Mouse (Mus musculus): ENCODE data around the gene 2410004P03Rik.

2410004P03Rik gene

DNA sequence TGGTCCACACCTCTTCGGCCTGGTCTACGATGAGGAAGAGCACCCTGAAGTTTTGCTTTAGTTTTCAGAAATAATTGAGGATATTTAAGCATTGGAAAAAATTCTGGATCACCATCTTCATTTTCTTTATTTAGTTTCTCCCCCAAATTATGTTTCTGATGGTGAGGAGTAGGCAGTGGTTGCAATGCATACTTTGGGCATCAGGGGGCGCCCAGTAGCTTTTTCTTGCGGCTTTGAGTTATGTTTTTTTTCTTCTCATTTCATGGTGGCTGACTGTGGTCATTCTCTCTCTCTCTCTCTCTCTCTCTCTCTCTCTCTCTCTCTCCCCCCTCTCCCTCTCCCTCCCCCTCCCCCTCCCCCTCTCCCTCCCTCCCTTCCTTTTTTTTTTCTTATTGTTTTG, 6.9 kb upstream of the 2410004P03Rik start:
- DNase-seq = peak; percentile 45

DNA sequence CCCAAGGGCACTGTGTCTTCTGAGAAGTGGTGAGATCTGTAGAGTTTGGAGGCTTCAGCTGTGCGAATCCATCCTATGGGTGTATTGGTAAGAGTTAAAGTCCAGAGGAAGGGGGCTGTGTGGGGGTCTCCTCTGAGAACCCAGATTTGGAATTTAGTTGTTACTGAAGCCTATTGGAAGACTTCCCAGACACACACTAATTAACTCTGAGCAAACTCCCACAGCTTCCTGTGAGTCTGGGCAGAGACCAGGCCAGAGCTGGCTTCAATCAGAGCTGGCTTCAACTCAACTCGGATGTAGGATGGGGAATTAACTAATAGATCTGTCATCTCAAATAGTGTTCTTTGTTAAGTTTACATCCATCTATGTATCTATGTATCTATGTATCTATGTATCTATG, 4.2 kb upstream of the 2410004P03Rik start:
- DNase-seq = peak; percentile 28

DNA sequence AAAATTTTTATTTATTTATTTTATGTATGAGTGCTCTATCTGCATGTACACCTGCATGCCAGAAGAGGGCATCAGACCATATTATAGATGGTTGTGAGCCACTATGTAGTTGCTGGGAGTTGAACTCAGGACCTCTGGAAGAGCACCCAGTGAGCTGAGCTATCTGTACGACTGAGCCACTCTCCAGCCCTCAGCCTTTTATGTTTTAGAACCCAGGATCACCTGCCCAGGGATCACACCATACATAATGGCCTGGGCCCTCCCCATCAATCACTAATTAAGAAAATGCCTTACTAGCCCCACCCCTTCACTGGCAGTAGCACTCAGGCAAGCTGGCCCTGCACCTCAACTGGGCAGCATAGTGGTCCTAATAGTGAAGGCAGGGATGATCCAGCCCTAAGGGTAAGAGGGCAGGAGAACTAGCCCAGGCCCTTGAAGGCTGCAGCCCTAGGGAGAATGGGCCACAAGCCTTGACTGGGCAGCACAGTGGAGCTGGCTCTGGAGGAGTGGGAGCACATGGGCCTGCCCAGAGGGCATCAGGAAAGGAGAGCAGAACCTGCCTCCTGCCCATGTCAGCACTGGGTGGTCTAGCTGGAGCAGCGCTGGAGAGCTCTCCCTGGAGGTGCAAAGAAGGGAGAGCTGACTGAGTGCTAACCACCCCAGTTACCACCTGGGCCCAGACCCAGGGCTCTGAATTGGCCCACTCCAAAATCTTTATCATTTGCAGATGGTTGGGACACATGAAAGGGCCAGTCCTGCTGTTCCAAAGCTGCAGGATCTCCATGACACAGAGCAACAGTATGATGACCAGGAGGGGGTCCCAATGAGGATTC, 756 bp upstream of the 2410004P03Rik start:
- DNase-seq = no peak

GRCm38 (mm10) chr12:17009466-17009865, 2.1 kb downstream of the 2410004P03Rik start:
- DNase-seq = no peak

GRCm38 (mm10) chr12:17001211-17001610, 10.3 kb downstream of the 2410004P03Rik start:
- DNase-seq = no peak

DNA sequence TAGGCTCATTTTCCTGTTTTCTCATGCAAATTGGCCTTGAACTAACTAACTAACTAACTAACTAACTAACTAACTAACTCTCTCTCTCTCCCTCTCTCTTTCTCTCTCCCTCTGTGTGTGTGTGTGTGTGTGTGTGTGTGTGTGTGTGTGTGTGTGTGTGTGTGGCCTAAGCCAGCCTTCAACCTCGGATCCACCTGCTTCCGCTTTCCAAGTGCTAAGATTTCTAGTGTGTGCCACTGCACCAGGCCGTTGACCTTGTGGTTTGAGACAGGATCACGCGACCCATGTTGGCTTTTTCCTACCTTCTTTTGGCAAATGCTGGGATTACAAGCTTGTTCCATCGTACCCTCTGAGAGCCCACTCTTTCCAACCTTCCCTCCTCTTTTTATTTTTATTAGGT, 10.9 kb downstream of the 2410004P03Rik start:
- DNase-seq = no peak

DNA sequence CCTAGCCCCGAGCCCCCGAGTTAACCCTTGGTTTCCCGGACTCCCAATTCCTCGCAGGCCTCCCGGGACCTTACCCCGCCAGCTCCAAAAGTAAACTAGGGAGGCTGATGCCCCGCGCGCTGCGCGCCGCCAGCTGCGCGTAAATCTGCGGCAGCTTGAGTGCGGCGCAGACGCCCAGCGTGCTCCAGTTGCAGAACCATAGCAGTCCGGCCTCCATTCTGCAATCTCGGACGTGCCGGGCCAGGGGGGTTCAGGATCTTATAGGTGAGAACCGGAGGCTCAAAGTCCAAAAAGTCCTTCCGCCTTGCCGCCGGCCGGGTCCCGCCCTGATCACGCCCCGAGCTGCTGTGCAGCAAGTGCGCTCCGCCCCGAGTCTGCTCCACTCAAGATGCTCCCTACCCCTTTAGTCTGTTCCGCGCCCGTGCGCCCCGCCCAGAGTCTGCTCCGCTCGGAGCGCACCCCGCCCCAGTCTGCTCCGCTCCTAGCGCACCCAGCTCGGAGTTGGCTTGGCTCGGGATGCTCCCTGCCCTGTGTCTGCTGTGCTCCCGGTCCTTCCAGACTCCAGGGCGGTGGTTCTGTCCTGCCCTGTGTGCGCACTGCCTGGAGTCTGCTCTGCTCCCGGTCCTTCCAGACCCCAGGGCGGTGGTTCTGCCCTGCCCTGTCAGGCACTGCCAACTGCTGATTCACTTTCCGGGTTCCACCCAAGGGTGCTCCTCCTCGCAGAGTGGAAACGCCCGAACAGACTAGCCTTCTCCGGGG, 11.6 kb downstream of the 2410004P03Rik start, which contains the start of gene Pqlc3:
Gene Pqlc3, minus strand, starts transcription at position 670 of the 759 bp plus-strand sequence.
- peak; percentile 81 for DNase-seq

- no peak for DNase-seq
Measured at GRCm38 (mm10) chr12:16999146-16999545, 12.4 kb downstream of the 2410004P03Rik start.

DNA sequence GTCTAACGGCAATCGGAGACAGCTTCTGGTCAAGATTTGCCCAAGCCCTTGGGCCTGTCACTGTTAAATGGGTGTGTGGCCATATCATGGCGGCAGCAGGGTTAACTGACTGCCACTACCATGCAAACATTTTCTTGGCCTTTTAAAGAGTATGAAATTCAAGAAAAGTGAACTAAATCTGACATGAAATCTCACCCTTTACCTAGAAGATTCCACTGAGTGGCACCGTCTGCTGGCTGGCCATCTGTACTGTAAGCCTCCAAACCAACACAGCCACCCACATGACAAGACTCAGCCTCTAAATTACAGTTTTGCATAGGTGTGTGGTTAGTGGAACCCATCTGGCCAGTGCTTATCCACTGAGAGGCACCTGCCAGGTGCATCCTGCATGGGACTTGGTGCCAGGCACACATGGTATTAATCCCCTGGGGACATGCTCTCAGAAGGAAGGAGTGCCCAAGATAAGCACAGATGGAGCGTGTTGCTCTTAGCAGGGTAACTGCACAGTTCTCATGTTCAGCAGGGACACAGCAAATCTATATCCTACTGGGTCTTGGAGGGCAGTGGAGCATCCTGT, 14.6 kb downstream of the 2410004P03Rik start:
- DNase-seq = no peak

DNA sequence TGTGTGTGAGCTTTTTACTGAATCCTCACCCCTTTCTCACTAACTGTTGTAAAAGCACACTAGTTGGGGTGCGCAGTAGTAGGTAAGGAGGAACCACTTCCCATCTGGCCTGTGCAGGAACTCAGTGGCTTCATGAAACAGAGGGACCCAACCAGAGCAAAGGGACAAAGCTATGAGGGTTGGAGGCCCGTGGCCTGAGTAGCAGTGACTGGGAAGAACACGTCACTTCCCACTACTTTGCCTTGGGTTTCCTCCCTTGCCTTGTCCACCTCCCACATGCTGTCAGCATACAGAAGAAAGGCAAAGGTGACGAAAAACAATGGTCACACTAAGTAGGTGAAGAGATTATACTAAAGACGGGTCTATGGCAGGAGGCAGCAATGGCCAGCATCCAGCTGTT, 15.2 kb downstream of the 2410004P03Rik start:
- no peak for DNase-seq

DNA sequence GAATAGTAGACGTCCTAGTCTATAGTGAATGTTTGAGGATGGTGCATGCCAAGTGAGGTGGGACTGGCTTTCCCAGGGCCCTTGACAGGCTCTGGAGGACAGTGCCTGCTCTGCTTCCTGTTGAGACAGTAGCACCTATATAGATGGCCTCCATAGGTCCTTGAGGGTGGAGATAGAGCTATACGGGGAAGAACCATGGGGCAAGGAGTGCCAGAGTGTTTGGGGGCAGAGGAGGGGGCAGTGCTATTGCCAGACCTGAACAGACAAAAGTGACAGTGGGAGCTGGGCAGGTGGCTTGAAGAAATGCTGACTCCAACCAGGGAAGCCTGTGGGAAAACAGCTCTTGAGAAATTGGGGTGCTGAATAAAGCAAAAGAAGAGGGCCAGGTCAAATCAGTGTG, 17.2 kb downstream of the 2410004P03Rik start:
- DNase-seq = no peak

DNA sequence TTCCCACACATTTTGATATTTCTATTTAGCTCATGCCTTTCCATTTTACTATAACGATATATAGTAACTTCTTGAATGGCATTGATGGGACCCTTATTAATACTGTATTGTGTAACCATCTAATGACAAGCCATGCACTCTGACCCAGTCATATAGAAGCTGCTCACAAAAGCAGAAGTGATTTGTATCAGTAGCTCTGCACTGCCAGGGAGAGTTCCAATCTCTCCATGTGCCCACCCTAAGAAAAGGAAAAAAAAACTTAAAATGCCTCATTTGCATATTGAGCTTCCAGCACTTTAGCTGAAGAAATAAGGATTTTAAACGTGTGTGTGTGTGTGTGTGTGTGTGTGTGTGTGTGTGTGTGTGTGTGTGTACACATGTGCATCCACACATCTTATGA, 19.2 kb downstream of the 2410004P03Rik start:
- no peak for DNase-seq

DNA sequence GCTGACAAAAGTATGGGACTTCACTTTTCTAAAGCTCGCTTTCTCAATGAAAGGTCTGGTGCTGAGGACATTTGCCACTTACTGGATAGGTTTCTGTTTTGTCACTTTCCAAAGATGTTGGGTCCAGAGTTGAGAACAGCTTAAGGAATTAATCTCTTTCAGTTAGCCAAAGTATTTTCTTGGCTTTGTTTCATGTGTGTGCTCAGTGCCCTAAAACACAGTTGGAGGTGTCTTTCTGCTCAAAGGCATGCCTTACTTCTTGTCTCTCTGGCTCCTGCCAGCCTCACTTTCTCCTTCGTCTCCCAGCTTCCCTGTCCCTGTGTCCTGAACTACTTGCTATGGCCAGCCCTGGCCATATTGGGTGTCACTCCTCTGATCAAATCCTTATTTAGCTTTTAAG, 20.2 kb downstream of the 2410004P03Rik start:
- DNase-seq = no peak

DNA sequence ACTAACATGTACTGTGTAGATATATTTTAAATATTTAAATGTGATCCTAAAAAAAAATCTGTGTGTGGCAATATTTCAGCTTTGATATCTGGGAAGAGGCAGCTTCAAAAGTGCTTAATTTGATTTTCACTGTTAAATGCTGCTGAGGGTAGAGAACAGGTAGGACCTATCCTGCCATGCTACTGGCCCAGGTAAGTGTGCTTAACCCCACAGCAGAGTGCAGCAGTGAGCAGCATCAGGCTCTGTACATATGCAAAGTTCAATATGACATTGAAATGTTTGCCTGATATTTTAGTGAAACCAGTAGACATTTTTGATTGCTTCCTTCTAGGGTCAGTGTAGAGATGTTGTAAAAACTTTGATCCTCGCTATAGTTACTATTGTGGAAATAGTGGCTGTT, 25.7 kb downstream of the 2410004P03Rik start:
- DNase-seq = no peak

DNA sequence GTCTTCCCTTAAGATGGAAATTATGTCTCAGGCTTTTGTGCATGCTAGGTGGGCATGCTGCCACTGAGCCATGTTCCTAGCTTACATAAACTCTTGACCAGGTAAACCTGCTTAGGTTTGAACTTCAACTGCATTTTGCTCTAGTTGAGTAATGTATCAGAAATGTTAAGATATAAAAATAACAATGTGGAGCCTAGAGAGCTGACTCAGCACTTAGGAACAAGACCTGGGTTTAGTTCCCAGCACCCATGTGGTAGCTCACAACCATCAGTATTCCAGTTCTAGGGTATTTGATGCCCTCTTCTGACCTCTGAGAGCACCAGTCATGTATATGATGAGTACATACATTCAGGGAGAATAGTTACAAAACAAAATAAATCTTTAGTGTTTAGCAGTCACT, 34.4 kb downstream of the 2410004P03Rik start:
- no peak for DNase-seq

GRCm38 (mm10) chr12:16966811-16967210, 44.7 kb downstream of the 2410004P03Rik start:
- DNase-seq = no peak

DNA sequence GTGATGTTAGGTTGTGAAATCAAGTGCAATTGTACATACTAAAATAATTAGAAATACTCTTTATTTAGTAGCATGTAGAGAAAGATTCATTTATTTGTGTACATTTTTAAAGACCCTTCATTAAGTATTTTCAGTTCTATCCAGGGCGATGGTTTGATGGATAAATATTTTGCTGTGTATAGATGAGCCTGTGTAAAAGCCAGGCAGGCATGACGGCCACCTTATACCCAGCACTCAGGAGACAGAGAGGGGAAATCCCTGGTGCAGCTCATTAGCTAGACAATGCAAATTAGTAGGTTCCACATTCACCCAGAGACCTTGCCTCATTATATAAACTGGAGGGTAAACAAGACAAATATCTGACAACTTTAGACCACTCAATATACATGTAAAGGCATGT, 48.2 kb downstream of the 2410004P03Rik start:
- no peak for DNase-seq

- peak; percentile 19 for DNase-seq
Measured at GRCm38 (mm10) chr12:16958851-16959250, 52.7 kb downstream of the 2410004P03Rik start.
